Mouse (Mus musculus) midbrain, postnatal 0 days (tissue): Measurements from ENCODE around the gene Mad2l1bp. TPM values are rescaled to one million over a fixed set of nuclear protein-coding genes. Genes with fewer than 3 reads are reported as not detected.
A peak's percentile ranks its signal among the peaks of the same experiment; 100 is the strongest.

Experiments used
- ATAC-seq: fragments of 200-750 bp; cut with Nextera tagmentation; 2 replicates; pipeline ENCODE4 v1.8.0; 2017; ENCODE audit warnings: moderate number of reproducible peaks, mild to moderate bottlenecking, moderate TSS enrichment, moderate library complexity; ENCODE audit not compliant: low FRiP score
- DNase-seq: peaks from one replicate; pipeline ENCODE4 v3.0.0-alpha.2; 2015; ENCODE audit warnings: low spot score
- H3K27ac ChIP-seq: fragments of 300-500 bp; sonication (generic); 2 replicates; pipeline ENCODE4 v1.5.1; 2014; ENCODE audit warnings: low read depth, mild to moderate bottlenecking, low read length, mixed read lengths
- H3K27me3 ChIP-seq: fragments of 300-500 bp; sonication (generic); 2 replicates; pipeline ENCODE4 v1.6.1; 2014; ENCODE audit warnings: low read length, control low read depth, mixed read lengths; ENCODE audit not compliant: insufficient read depth
- H3K36me3 ChIP-seq: fragments of 300-500 bp; sonication (generic); 2 replicates; pipeline ENCODE4 v1.6.1; 2014; ENCODE audit warnings: low read length, control low read depth, mixed read lengths; ENCODE audit not compliant: insufficient read depth
- H3K4me1 ChIP-seq: fragments of 300-500 bp; sonication (generic); 2 replicates; pipeline ENCODE4 v1.6.1; 2014; ENCODE audit warnings: mild to moderate bottlenecking, control low read depth, antibody characterized with exemption, low read length, mixed read lengths; ENCODE audit not compliant: insufficient read depth
- H3K4me2 ChIP-seq: fragments of 300-500 bp; sonication (generic); 2 replicates; pipeline ENCODE4 v1.6.1; 2014; ENCODE audit warnings: low read depth, mild to moderate bottlenecking, low read length, mixed read lengths; ENCODE audit not compliant: poor library complexity, severe bottlenecking
- H3K4me3 ChIP-seq: fragments of 300-500 bp; sonication (generic); 2 replicates; pipeline ENCODE4 v1.5.1; 2014; ENCODE audit warnings: low read depth, mild to moderate bottlenecking, low read length, moderate library complexity
- H3K9ac ChIP-seq: fragments of 300-500 bp; sonication (generic); replicated peaks from 2 replicates; pipeline ENCODE4 v1.6.1; 2014; ENCODE audit warnings: mild to moderate bottlenecking, low read length, moderate library complexity, mixed read lengths; ENCODE audit not compliant: poor library complexity, severe bottlenecking
- H3K9me3 ChIP-seq: fragments of 300-500 bp; sonication (generic); 2 replicates; pipeline ENCODE4 v1.6.1; 2016; ENCODE audit warnings: low read length, control low read depth
- CTCF ChIP-seq: IDR thresholded peaks from 2 replicates; pipeline ENCODE4 v1.5.1; 2016; ENCODE audit warnings: antibody characterized with exemption, mild to moderate bottlenecking
- WGBS: fragments of 180-500 bp; shearing (Covaris S2); extraction: QIAGEN DNeasy Blood & Tissue Kit; methylation state at CpG from one replicate; pipeline ENCODE4 v1.1.7; 2014; 5-methylcytosine and 5-hydroxymethylcytosine counted together
- polyA plus RNA-seq: library from polyadenylated mRNA; unstranded; fragments of >200 nt; fragmentation: Nextera tagmentation; extraction: Ambion mirVana; gene quantifications from 2 replicates; pipeline ENCODE4 v1.2.1, GENCODE M21; 2015
- total RNA-seq: library from RNA; depleted of rRNA; stranded (reverse); fragments of >200 nt; gene quantifications from 2 replicates; pipeline ENCODE4 v1.2.3, GENCODE M21; 2014

Gene Mad2l1bp
- total and polyA plus RNA-seq, 2 experiments from 2014 or later: 13.3 to 18.2 TPM

- ATAC-seq: peak; percentile 69
- WGBS: under 1% methylated on average over 19 of the region's 19 CpGs
- Histone ChIP-seq H3K36me3 (peaks cover 22% of the 10 kb centered on the region), H3K4me2 (peak overlapping the region; percentile 84), H3K9me3 (no peaks in the 10 kb centered on the region), H3K27me3 (no peaks in the 10 kb centered on the region), H3K9ac (peak overlapping the region; percentile 75), H3K27ac (peak overlapping the region; percentile 79), H3K4me3 (peak overlapping the region; percentile 66), H3K4me1 (0 out of 2 replicates have a peak, but pooled peaks cover 3% of the 10 kb centered on the region)
- TF ChIP-seq CTCF: no peak
- DNase-seq: peak; percentile 52
Measured at GRCm38 (mm10) chr17:46161179-46161578, 7.8 kb upstream of the Mad2l1bp start.

- Histone ChIP-seq H3K4me3 (peak within 1 kb of the TSS; percentile 66), H3K36me3 (peaks cover 17% of the 10 kb centered on the region), H3K4me1 (0 out of 2 replicates have a peak, but pooled peaks cover 3% of the 10 kb centered on the region), H3K27me3 (no peaks in the 10 kb centered on the region), H3K9me3 (no peaks in the 10 kb centered on the region), H3K27ac (peak within 1 kb of the TSS; percentile 79), H3K4me2 (peak within 1 kb of the TSS; percentile 84), H3K9ac (peak within 1 kb of the TSS; percentile 75)
- DNase-seq: peak; percentile 100
- no peak for TF ChIP-seq CTCF
- WGBS: under 1% methylated on average over 23 of the region's 23 CpGs
- peak; percentile 95 for ATAC-seq
Measured at GRCm38 (mm10) chr17:46160686-46161085, 7.3 kb upstream of the Mad2l1bp start, which contains the start of gene Gtpbp2. Gtpbp2 (plus strand) TSS chr17:46161032.

- Histone ChIP-seq H3K4me2 (peak overlapping the region; percentile 75), H3K4me1 (0 out of 2 replicates have a peak, but pooled peaks cover 3% of the 10 kb centered on the region), H3K36me3 (peaks cover 12% of the 10 kb centered on the region), H3K9me3 (no peaks in the 10 kb centered on the region), H3K9ac (peak overlapping the region; percentile 39; the same call in 1 of the 2 replicates), H3K4me3 (peak overlapping the region; percentile 66), H3K27me3 (no peaks in the 10 kb centered on the region), H3K27ac (0 out of 2 replicates have a peak overlapping the region, but pooled peaks have one; percentile 27)
- TF ChIP-seq CTCF: peak; percentile 62
- DNase-seq: peak; percentile 88
- WGBS: under 1% methylated on average over 16 of the region's 16 CpGs
- peak; percentile 39 for ATAC-seq
Measured at GRCm38 (mm10) chr17:46160090-46160662, 6.8 kb upstream of the Mad2l1bp start.

GRCm38 (mm10) chr17:46159236-46159635 lies 5.9 kb upstream of the Mad2l1bp start:
- Histone ChIP-seq H3K4me3 (no peak overlapping the region), H3K27ac (no peak overlapping the region), H3K9me3 (no peaks in the 10 kb centered on the region), H3K9ac (no peak overlapping the region), H3K4me1 (0 out of 2 replicates have a peak, but pooled peaks cover 3% of the 10 kb centered on the region), H3K4me2 (no peak overlapping the region), H3K36me3 (peaks cover 2% of the 10 kb centered on the region), H3K27me3 (no peaks in the 10 kb centered on the region)
- ATAC-seq: no peak
- TF ChIP-seq CTCF: no peak
- WGBS: 60% methylated on average over 2 of the region's 2 CpGs
- DNase-seq: no peak

- Histone ChIP-seq H3K27ac (no peak overlapping the region), H3K9ac (no peak overlapping the region), H3K4me1 (peaks cover 6% of the 10 kb centered on the region; the same call in 1 of the 2 replicates), H3K4me3 (no peak overlapping the region), H3K9me3 (no peaks in the 10 kb centered on the region), H3K27me3 (no peaks in the 10 kb centered on the region), H3K4me2 (no peak overlapping the region), H3K36me3 (no peaks in the 10 kb centered on the region)
- no peak for ATAC-seq
- TF ChIP-seq CTCF: no peak
- DNase-seq: no peak
- WGBS: 84% methylated on average over 8 of the region's 8 CpGs
Measured at GRCm38 (mm10) chr17:46157131-46157530, 3.8 kb upstream of the Mad2l1bp start.

GRCm38 (mm10) chr17:46156680-46157079 lies 3.3 kb upstream of the Mad2l1bp start:
- TF ChIP-seq CTCF: no peak
- no peak for ATAC-seq
- Histone ChIP-seq H3K4me2 (no peak overlapping the region), H3K4me3 (no peak overlapping the region), H3K9ac (no peak overlapping the region), H3K4me1 (peaks cover 6% of the 10 kb centered on the region; the same call in 1 of the 2 replicates), H3K27me3 (no peaks in the 10 kb centered on the region), H3K36me3 (no peaks in the 10 kb centered on the region), H3K9me3 (no peaks in the 10 kb centered on the region), H3K27ac (no peak overlapping the region)
- DNase-seq: no peak
- WGBS: 87% methylated on average over 5 of the region's 5 CpGs
